Mouse (Mus musculus): ENCODE data around the gene Fkbp11. TPM values are rescaled to one million over a fixed set of nuclear protein-coding genes. Genes with fewer than 3 reads are reported as not detected.

Gene Fkbp11
- polyA plus RNA-seq, 1 experiment from 2014 or later: 10.5 TPM

DNA sequence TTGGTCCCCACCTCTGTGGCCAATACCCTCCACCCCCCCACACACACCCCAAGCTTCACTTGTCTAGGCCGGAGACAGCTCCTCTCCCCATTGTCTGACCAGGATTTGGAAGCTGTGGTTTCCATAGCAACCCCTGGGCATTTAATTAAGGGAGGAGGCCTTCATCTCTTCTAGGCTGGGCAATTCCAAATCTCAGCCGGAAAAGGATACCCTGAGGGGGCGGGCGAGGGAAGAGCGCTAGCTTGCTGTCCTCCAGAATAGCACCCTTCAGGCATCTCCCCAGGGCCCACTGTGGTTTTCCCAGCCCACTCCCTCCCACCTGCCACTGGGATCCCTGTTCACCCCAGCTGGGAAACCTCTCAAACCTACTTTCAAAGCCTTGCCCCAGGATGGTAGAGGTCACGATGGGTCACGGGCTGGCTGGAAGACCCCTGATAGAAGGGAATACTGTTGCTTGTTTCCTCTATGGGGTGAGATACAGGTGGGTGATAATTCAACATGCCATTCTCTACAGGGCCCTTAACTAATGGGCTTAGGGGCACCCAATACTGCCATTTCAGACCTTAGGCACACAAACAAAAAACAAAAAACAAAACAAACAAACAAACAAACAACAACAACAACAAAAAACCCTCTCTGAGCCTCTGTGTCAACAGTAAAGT lies 36.4 kb downstream of the Fkbp11 start:
- Histone ChIP-seq H3K27ac (ENCODE audit: low read depth, low read length) (peak overlapping the region; percentile 67), H3K4me3 (ENCODE audit: low read depth, low read length) (no peak overlapping the region), H3K4me1 (ENCODE audit: control insufficient read depth, insufficient read depth, low read length) (peaks cover 28% of the 10 kb centered on the region), H3K9me3 (ENCODE audit: control insufficient read depth, low read length) (no peaks in the 10 kb centered on the region), H3K36me3 (ENCODE audit: control insufficient read depth, insufficient read depth, low read length) (no peaks in the 10 kb centered on the region), H3K9ac (ENCODE audit: low read length) (0 out of 2 replicates have a peak overlapping the region, but pooled peaks have one; percentile 7), H3K27me3 (ENCODE audit: control insufficient read depth, insufficient read depth, low read length) (no peaks in the 10 kb centered on the region), H3K4me2 (peak overlapping the region; percentile 30)
- peak; percentile 96 for DNase-seq (ENCODE audit: low spot score, missing footprints)
- WGBS: 11% methylated on average over 7 of the region's 7 CpGs
- ATAC-seq (ENCODE audit: low FRiP score): peak; percentile 89

- Histone ChIP-seq H3K4me2 (no peak overlapping the region), H3K4me1 (ENCODE audit: control insufficient read depth, insufficient read depth, low read length) (peaks cover 28% of the 10 kb centered on the region), H3K9me3 (ENCODE audit: control insufficient read depth, low read length) (no peaks in the 10 kb centered on the region), H3K9ac (ENCODE audit: low read length) (no peak overlapping the region), H3K4me3 (ENCODE audit: low read depth, low read length) (no peak overlapping the region), H3K36me3 (ENCODE audit: control insufficient read depth, insufficient read depth, low read length) (no peaks in the 10 kb centered on the region), H3K27me3 (ENCODE audit: control insufficient read depth, insufficient read depth, low read length) (no peaks in the 10 kb centered on the region), H3K27ac (ENCODE audit: low read depth, low read length) (no peak overlapping the region; the same call in 1 of the 2 replicates)
- 81% methylated on average over 2 of the region's 2 CpGs for WGBS
- DNase-seq (ENCODE audit: low spot score, missing footprints) (no peak), ATAC-seq (ENCODE audit: low FRiP score) (no peak)
Measured at GRCm38 (mm10) chr15:98689682-98690081, 38.3 kb downstream of the Fkbp11 start.

- no peak overlapping the region for H3K4me3 ChIP-seq (ENCODE audit: low read depth, low read length)
- peaks cover 15% of the 10 kb centered on the region for H3K4me1 ChIP-seq (ENCODE audit: control insufficient read depth, insufficient read depth, low read length)
- ATAC-seq (ENCODE audit: low FRiP score) (no peak), DNase-seq (ENCODE audit: low spot score, missing footprints) (no peak)
- H3K9ac ChIP-seq (ENCODE audit: low read length): no peak overlapping the region
- H3K4me2 ChIP-seq: no peak overlapping the region
- H3K27me3 ChIP-seq (ENCODE audit: control insufficient read depth, insufficient read depth, low read length): no peaks in the 10 kb centered on the region
- 71% methylated on average over 3 of the region's 3 CpGs for WGBS
- no peak overlapping the region for H3K27ac ChIP-seq (ENCODE audit: low read depth, low read length)
- H3K36me3 ChIP-seq (ENCODE audit: control insufficient read depth, insufficient read depth, low read length): no peaks in the 10 kb centered on the region
- H3K9me3 ChIP-seq (ENCODE audit: control insufficient read depth, low read length): no peaks in the 10 kb centered on the region
Measured at GRCm38 (mm10) chr15:98685926-98686325, 42.1 kb downstream of the Fkbp11 start.

DNA sequence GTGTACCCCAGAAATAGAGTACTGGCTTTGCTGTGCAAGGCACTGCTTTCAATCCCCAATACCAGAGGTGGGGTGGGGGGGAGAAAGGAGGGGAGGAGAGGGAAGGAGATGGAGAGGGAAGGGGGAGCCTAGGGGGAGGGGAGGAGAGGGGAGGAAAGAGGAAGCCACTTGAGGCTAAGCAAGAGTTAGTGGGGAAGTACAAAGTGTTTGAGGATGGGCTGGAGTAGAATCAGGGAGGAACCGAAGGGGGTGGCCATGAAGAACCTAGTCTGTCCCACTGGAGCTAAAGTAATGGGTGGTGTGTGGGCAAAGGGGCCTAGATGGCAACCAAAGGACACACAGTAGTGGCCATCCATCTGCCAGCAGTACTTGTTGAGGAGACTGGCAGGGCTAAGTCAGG lies 44.3 kb downstream of the Fkbp11 start:
- 93% methylated on average over 1 of the region's 1 CpGs for WGBS
- Histone ChIP-seq H3K27me3 (ENCODE audit: control insufficient read depth, insufficient read depth, low read length) (no peaks in the 10 kb centered on the region), H3K9me3 (ENCODE audit: control insufficient read depth, low read length) (no peaks in the 10 kb centered on the region), H3K4me1 (ENCODE audit: control insufficient read depth, insufficient read depth, low read length) (no peaks in the 10 kb centered on the region), H3K4me3 (ENCODE audit: low read depth, low read length) (no peak overlapping the region), H3K27ac (ENCODE audit: low read depth, low read length) (no peak overlapping the region), H3K36me3 (ENCODE audit: control insufficient read depth, insufficient read depth, low read length) (no peaks in the 10 kb centered on the region), H3K4me2 (no peak overlapping the region), H3K9ac (ENCODE audit: low read length) (no peak overlapping the region)
- DNase-seq (ENCODE audit: low spot score, missing footprints) (no peak), ATAC-seq (ENCODE audit: low FRiP score) (no peak)

DNA sequence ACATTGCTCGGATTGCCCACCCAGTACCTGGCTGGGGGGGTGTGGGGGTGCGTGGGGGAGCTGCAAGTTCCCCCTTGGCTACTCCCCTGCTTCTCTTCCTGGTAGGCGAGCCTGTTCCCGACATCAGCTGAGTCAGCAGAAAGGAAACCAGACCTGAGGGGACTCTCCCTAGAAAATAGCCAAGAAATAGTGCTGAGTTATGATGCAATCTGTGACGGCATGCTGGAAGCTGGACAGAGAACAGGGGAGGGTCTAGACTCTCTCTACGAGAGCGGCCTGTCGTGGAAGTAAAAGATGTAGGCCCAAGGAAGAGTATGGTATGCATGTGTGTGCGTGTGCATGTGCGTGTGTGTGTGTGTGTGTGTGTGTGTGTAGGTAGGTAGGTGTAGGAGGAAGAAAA lies 44.8 kb downstream of the Fkbp11 start:
- Histone ChIP-seq H3K4me3 (ENCODE audit: low read depth, low read length) (no peak overlapping the region), H3K4me1 (ENCODE audit: control insufficient read depth, insufficient read depth, low read length) (no peaks in the 10 kb centered on the region), H3K36me3 (ENCODE audit: control insufficient read depth, insufficient read depth, low read length) (no peaks in the 10 kb centered on the region), H3K4me2 (no peak overlapping the region), H3K9ac (ENCODE audit: low read length) (no peak overlapping the region), H3K9me3 (ENCODE audit: control insufficient read depth, low read length) (no peaks in the 10 kb centered on the region), H3K27me3 (ENCODE audit: control insufficient read depth, insufficient read depth, low read length) (no peaks in the 10 kb centered on the region), H3K27ac (ENCODE audit: low read depth, low read length) (no peak overlapping the region)
- ATAC-seq (ENCODE audit: low FRiP score) (no peak), DNase-seq (ENCODE audit: low spot score, missing footprints) (no peak)
- WGBS: 78% methylated on average over 10 of the region's 10 CpGs

GRCm38 (mm10) chr15:98681633-98682032 lies 46.4 kb downstream of the Fkbp11 start:
- ATAC-seq (ENCODE audit: low FRiP score): no peak
- Histone ChIP-seq H3K36me3 (ENCODE audit: control insufficient read depth, insufficient read depth, low read length) (no peaks in the 10 kb centered on the region), H3K9me3 (ENCODE audit: control insufficient read depth, low read length) (no peaks in the 10 kb centered on the region), H3K27me3 (ENCODE audit: control insufficient read depth, insufficient read depth, low read length) (no peaks in the 10 kb centered on the region), H3K9ac (ENCODE audit: low read length) (no peak overlapping the region), H3K4me3 (ENCODE audit: low read depth, low read length) (no peak overlapping the region), H3K27ac (ENCODE audit: low read depth, low read length) (no peak overlapping the region), H3K4me2 (no peak overlapping the region), H3K4me1 (ENCODE audit: control insufficient read depth, insufficient read depth, low read length) (peaks cover 11% of the 10 kb centered on the region)
- DNase-seq (ENCODE audit: low spot score, missing footprints): no peak
- WGBS: 83% methylated on average over 7 of the region's 7 CpGs

- Histone ChIP-seq H3K4me1 (ENCODE audit: control insufficient read depth, insufficient read depth, low read length) (peaks cover 20% of the 10 kb centered on the region), H3K36me3 (ENCODE audit: control insufficient read depth, insufficient read depth, low read length) (no peaks in the 10 kb centered on the region), H3K27ac (ENCODE audit: low read depth, low read length) (no peak overlapping the region), H3K9ac (ENCODE audit: low read length) (no peak overlapping the region), H3K4me3 (ENCODE audit: low read depth, low read length) (no peak overlapping the region), H3K9me3 (ENCODE audit: control insufficient read depth, low read length) (no peaks in the 10 kb centered on the region), H3K4me2 (no peak overlapping the region), H3K27me3 (ENCODE audit: control insufficient read depth, insufficient read depth, low read length) (peaks cover 2% of the 10 kb centered on the region; the same call in 1 of the 2 replicates)
- no peak for ATAC-seq (ENCODE audit: low FRiP score)
- WGBS: 89% methylated on average over 8 of the region's 8 CpGs
- DNase-seq (ENCODE audit: low spot score, missing footprints): no peak
Measured at GRCm38 (mm10) chr15:98680660-98681059, 47.3 kb downstream of the Fkbp11 start.

GRCm38 (mm10) chr15:98677977-98678376 lies 50.0 kb downstream of the Fkbp11 start:
- peaks cover 2% of the 10 kb centered on the region; the same call in 1 of the 2 replicates for H3K27me3 ChIP-seq (ENCODE audit: control insufficient read depth, insufficient read depth, low read length)
- H3K9me3 ChIP-seq (ENCODE audit: control insufficient read depth, low read length): no peaks in the 10 kb centered on the region
- DNase-seq (ENCODE audit: low spot score, missing footprints) (no peak), ATAC-seq (ENCODE audit: low FRiP score) (no peak)
- H3K4me3 ChIP-seq (ENCODE audit: low read depth, low read length): no peak overlapping the region
- no peak overlapping the region for H3K27ac ChIP-seq (ENCODE audit: low read depth, low read length)
- H3K36me3 ChIP-seq (ENCODE audit: control insufficient read depth, insufficient read depth, low read length): no peaks in the 10 kb centered on the region; the same call in 1 of the 2 replicates
- H3K9ac ChIP-seq (ENCODE audit: low read length): no peak overlapping the region
- peaks cover 41% of the 10 kb centered on the region for H3K4me1 ChIP-seq (ENCODE audit: control insufficient read depth, insufficient read depth, low read length)
- 69% methylated on average over 7 of the region's 7 CpGs for WGBS
- H3K4me2 ChIP-seq: peak overlapping the region; percentile 95

- peaks cover 2% of the 10 kb centered on the region; the same call in 1 of the 2 replicates for H3K27me3 ChIP-seq (ENCODE audit: control insufficient read depth, insufficient read depth, low read length)
- ATAC-seq (ENCODE audit: low FRiP score): peak; percentile 94
- H3K27ac ChIP-seq (ENCODE audit: low read depth, low read length): no peak within 1 kb of the TSS
Measured at GRCm38 (mm10) chr15:98676940-98677728, 50.9 kb downstream of the Fkbp11 start, which contains the start of gene Rnd1. Gene Rnd1 (minus strand): TSS chr15:98677461.

More at GRCm38 (mm10) chr15:98676940-98677728, 50.9 kb downstream of the Fkbp11 start, which contains the start of gene Rnd1:
- under 1% methylated on average over 37 of the region's 37 CpGs for WGBS
- peak within 1 kb of the TSS; percentile 95 for H3K4me2 ChIP-seq
- peak; percentile 97 for DNase-seq (ENCODE audit: low spot score, missing footprints)
- peak within 1 kb of the TSS; percentile 50 for H3K9ac ChIP-seq (ENCODE audit: low read length)
- no peaks in the 10 kb centered on the region for H3K9me3 ChIP-seq (ENCODE audit: control insufficient read depth, low read length)
- peak within 1 kb of the TSS; percentile 54 for H3K4me3 ChIP-seq (ENCODE audit: low read depth, low read length)
- peaks cover 41% of the 10 kb centered on the region for H3K4me1 ChIP-seq (ENCODE audit: control insufficient read depth, insufficient read depth, low read length)
- peaks cover 2% of the 10 kb centered on the region; the same call in 1 of the 2 replicates for H3K36me3 ChIP-seq (ENCODE audit: control insufficient read depth, insufficient read depth, low read length)

All from midbrain, embryonic 11.5 days (tissue).